Mouse (Mus musculus) megakaryocyte progenitor cell, adult 5-6 weeks (primary cell): ENCODE results near the gene Plekho2. TPM values are rescaled to one million over a fixed set of nuclear protein-coding genes. Genes with fewer than 3 reads are reported as not detected.

Source experiments
- ATAC-seq: replicated peaks from 2 replicates; pipeline ENCODE4 v1.8.0; 2016; ENCODE audit warnings: mild to moderate bottlenecking, moderate TSS enrichment, inconsistent platforms; ENCODE audit not compliant: poor library complexity
- total RNA-seq, 2 experiments: library from RNA; stranded (forward) in 1 of 2; stranded (reverse) in 1 of 2; fragments of 157-497, 149-512 nt in 1 of 2; fragments of 200-1000 nt in 1 of 2; gene quantifications; 2 replicates each; pipeline versions ENCODE4 v1.2.3 to v1.2.4; 2015 to 2017

Plekho2 gene
- total RNA-seq, 2 experiments from 2014 or later = 12.8 to 17.9 TPM

- ATAC-seq = peak; percentile 65
Measured at GRCm38 (mm10) chr9:65535191-65535722, 44.6 kb downstream of the Plekho2 start.

GRCm38 (mm10) chr9:65534111-65534510 is 45.7 kb downstream of the Plekho2 start:
- ATAC-seq = no peak

GRCm38 (mm10) chr9:65532986-65533385 is 46.9 kb downstream of the Plekho2 start:
- no peak for ATAC-seq

- ATAC-seq = no peak
Measured at GRCm38 (mm10) chr9:65531283-65531682, 48.6 kb downstream of the Plekho2 start.

GRCm38 (mm10) chr9:65529659-65530058 is 50.2 kb downstream of the Plekho2 start:
- ATAC-seq = peak; percentile 48

DNA sequence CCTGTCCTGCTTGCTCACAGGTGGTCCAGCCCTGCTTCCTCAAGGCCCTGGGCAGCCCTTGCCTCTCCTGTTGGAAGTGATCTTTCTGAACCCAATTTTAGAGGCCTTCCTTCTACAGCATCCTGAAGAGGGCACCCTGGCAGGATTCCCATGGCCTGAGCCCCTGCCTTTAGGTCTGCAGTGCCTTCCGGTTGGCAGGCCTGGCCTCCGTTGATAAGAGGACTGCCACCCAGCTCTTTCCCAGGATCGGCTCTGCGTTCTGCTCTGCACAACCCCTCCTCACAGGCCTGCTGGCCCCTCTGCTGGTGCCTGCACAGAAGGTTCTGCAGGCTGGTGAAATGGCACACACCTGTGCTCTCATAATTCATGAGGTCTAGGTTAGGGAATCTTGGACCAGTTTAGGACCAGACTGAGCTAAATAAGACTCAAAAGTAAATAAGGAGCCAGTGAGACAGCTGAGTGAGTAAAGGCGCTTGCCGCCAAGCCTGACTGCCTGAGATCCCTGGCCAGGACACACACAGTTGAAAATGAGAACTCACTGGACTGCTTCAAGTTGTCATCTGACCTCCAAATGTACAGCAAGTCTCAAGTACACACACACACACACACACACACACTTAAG is 51.3 kb downstream of the Plekho2 start:
- ATAC-seq = peak; percentile 77

DNA sequence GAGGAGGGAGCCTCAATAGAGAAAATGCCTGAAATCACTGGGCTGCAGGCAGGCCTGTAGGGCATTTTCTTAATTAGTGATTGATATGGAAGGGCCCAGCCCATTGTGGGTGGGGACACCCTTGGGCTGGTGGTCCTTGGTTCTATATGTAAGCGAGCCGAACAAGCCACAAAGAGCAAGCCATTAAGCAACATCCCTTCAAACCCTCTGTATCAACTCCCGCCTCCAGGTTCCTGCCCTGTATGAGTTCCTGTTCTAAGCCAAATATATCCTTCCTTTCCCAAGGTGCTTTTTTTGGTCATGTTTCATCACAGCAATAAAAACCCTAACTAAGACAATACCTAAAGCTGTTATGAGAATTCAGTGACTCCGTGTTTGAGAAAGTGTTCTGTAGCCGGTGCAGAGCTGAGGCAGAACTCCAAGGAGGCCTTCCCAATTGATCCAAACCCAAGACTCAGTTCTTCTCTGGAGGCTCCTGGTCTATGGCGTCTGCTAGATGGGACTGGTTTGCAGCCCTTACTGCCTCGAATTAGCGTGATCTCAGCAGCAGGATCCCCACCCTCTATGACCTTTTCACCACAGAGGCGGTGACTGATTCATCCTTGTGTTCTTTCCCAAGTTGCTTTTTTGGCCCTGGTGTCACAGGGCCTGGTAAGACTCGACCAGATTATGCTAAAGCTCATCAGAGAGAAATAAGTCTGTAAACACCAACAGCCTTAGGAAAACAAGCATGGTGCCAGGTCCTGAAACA is 54.2 kb downstream of the Plekho2 start:
- no peak for ATAC-seq

DNA sequence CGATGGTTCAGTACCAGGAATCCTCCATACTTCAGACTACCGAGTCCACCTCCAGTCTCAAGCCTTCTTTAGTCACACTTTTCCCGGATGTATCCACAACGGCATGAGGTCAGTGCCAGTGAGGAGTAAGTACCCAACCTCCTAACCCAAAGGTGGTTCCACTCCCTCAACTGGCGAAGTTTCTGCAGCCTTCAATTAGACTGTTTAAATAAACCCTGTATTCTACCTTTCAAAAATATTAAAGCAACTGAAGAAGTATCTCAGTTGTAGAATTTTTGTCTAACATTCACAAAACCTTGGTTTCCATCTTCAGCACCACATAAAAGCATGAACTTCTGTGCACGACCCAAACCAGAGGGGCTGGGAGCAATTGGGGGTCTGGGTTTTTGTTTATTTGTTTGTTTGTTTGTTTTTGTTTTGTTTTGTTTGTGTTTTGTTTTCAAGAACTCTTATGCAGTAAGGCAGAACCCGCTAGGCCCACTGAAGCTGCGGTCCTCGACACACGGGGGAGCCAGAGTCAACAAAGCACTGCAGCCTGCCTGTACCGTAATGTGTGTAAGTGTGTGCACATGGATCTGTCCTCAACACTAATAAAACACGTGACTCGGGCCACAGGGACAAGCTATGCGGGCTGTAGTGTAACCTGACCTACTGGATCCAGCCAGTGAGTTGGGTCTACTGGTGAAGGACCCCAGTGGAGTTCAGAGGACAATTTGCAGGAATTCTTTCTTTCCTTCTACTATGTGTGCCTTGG is 56.1 kb downstream of the Plekho2 start:
- peak; percentile 94 for ATAC-seq

DNA sequence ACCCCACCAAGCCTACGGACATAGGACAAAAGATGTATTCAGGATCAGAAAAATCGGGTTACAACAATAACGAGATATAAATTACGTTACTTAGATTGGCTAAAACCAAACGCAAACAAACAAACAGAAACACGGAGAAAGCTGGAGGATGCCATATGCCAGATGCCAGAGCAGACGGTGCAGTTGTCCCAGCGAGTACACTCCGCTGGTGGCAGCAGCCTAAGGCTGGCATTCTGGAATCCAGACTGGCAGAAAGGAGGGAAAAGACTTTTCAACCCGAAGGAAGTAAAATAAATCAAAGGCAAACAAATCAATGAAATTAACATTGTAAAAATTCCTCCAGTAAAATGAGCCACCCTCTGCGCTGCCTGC is 59.3 kb downstream of the Plekho2 start:
- no peak for ATAC-seq

DNA sequence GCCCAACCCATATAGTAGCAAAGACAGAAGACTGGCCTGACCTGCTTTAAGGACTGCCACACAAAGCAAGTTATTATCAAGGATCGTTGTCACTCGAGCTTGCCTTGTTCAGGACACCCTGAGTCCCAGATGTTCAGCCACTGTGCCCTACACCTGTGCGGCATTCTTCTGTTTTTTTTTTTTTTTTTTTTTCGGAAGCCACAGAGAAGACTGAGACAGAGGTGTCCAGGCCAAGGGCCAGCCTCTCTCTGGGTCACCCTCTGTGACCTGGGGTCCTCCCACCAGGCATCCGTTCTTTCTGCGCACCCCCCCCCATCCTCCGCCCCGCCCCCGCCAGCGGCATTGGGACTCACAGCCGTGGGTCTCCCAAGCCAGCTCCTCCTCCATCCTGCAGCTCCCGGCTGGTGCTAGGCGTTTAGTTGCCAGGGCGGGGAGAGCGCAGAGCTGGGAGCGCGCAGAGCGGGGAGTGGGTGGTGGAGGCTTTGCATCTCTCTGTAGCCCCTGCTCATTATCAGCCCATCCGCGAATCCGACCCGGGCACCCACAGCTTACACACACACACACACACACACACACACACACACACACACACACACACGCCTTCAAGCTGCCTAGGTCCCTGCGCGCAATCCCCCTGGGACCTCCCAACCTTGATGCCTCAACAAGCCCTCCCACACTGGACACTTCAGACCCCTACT is 59.9 kb downstream of the Plekho2 start, which contains the start of gene Ankdd1a:
Gene Ankdd1a (minus strand): TSS at position 387 of the 698 bp plus-strand sequence.
- no peak for ATAC-seq

GRCm38 (mm10) chr9:65514851-65515261 is 65.0 kb downstream of the Plekho2 start:
- ATAC-seq = no peak

DNA sequence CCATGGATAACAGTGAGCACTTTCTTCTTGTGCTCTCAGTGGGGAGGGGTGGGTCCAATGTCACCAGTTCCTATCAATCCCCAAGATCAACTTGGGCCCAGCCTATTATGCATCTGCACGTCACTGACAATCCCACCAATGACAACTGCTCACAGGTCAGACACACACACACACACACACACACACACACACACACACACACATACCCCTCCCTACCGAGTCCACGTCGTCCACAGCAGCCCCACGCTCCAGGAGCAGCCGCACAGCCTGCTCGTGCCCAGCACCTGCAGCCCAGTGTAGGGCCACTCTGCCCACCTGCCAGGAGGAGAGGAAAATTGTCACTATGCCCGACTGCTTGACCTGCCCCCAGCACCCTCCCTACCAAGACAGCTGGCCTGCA is 65.4 kb downstream of the Plekho2 start:
- ATAC-seq = no peak

- no peak for ATAC-seq
Measured at GRCm38 (mm10) chr9:65512520-65512919, 67.3 kb downstream of the Plekho2 start.

- no peak for ATAC-seq
Measured at GRCm38 (mm10) chr9:65508449-65508848, 71.4 kb downstream of the Plekho2 start.

DNA sequence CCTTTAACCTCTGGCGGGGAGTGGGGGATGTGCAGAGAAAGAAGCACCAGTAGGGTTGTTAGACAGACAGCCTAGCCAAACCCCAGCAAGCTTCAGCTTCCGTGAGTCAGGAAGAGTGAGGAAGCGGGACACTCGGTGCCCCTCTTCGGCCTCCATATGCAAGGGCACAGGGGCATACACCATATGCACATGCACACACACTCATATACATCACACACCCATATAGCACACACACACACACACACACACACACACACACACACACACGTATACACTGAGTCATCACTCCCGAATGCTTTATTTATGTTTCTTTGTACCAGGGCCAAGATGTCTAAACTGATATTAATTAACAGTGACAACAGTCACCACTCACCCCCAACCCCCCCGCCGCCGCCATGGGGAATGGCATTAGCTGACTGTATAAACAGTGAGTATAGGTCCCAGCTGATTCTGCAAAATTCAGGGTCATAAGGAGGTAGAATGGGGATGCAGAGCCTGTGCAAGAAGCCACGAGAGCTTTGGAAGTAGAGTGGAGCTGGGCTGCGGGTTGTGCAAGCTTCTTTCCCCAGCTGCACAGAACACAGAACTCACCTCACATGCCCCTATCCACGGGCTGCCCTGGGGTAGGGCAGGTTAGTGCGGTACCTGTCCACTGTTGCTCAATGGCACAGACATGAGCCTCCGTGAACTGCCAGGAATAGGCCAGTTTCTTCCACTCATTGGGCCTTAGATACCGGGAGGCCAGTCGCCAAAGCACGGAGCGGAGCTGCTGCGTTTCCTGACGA is 76.9 kb downstream of the Plekho2 start:
- no peak for ATAC-seq

Other genes starting within 250 kb of the Plekho2 start
- 16.8 and 20.1 TPM in 2 replicates for gene Pdcd7, start 233.9 kb downstream of the Plekho2 start, total RNA-seq (2015)
- 18.2 and 28.5 TPM in 2 replicates for gene Pdcd7, start 233.9 kb downstream of the Plekho2 start, total RNA-seq (2017)
- not detected in 2 replicates for gene Ubap1l, start 219.0 kb downstream of the Plekho2 start, total RNA-seq (2015)
- gene Ubap1l, start 219.0 kb downstream of the Plekho2 start, total RNA-seq (2017) = 0.57 TPM in 1 of 2 replicates, not detected in the other
- gene Kbtbd13, start 188.4 kb downstream of the Plekho2 start, total RNA-seq (2015) = 0.10 TPM in 1 of 2 replicates, not detected in the other
- gene Kbtbd13, start 188.4 kb downstream of the Plekho2 start, total RNA-seq (2017) = 0.17 and 0.37 TPM in 2 replicates
- gene Rasl12, start 181.5 kb downstream of the Plekho2 start, total RNA-seq (2015) = not detected in 2 replicates
- not detected in 2 replicates for gene Rasl12, start 181.5 kb downstream of the Plekho2 start, total RNA-seq (2017)
- gene Slc51b, start 157.1 kb downstream of the Plekho2 start, total RNA-seq (2015) = not detected in 2 replicates
- not detected in 2 replicates for gene Slc51b, start 157.1 kb downstream of the Plekho2 start, total RNA-seq (2017)
- 26.6 and 27.2 TPM in 2 replicates for gene Mtfmt, start 144.3 kb downstream of the Plekho2 start, total RNA-seq (2015)
- 16.4 and 19.5 TPM in 2 replicates for gene Mtfmt, start 144.3 kb downstream of the Plekho2 start, total RNA-seq (2017)
- gene Spg21, start 119.1 kb downstream of the Plekho2 start, total RNA-seq (2015) = 56.3 and 57.2 TPM in 2 replicates
- 62.7 and 75.8 TPM in 2 replicates for gene Spg21, start 119.1 kb downstream of the Plekho2 start, total RNA-seq (2017)
- gene Ankdd1a, start 59.8 kb downstream of the Plekho2 start, total RNA-seq (2015) = not detected in 2 replicates
- not detected in 2 replicates for gene Ankdd1a, start 59.8 kb downstream of the Plekho2 start, total RNA-seq (2017)
- 8.1 and 8.4 TPM in 2 replicates for gene Pif1, start 7.1 kb upstream of the Plekho2 start, total RNA-seq (2015)
- gene Pif1, start 7.1 kb upstream of the Plekho2 start, total RNA-seq (2017) = 12.0 and 14.5 TPM in 2 replicates
- gene Rbpms2, start 49.6 kb upstream of the Plekho2 start, total RNA-seq (2015) = 0.15 and 0.20 TPM in 2 replicates
- 0.41 TPM in 1 of 2 replicates, not detected in the other for gene Rbpms2, start 49.6 kb upstream of the Plekho2 start, total RNA-seq (2017)
- gene Oaz2, start 88.0 kb upstream of the Plekho2 start, total RNA-seq (2015) = 8.3 and 15.7 TPM in 2 replicates
- gene Oaz2, start 88.0 kb upstream of the Plekho2 start, total RNA-seq (2017) = 34.4 and 37.3 TPM in 2 replicates
- 22.6 and 23.3 TPM in 2 replicates for gene Zfp609, start 247.5 kb upstream of the Plekho2 start, total RNA-seq (2015)
- gene Zfp609, start 247.5 kb upstream of the Plekho2 start, total RNA-seq (2017) = 5.5 and 6.8 TPM in 2 replicates